Mouse (Mus musculus) myocyte (in vitro differentiated cells): Measurements from ENCODE around the gene Fkbp9. TPM values are rescaled to one million over a fixed set of nuclear protein-coding genes. Genes with fewer than 3 reads are reported as not detected.

Source experiments
- H3K27me3 ChIP-seq: one replicate; pipeline ENCODE4 v1.6.1; 2011; ENCODE audit not compliant: control insufficient read depth, insufficient read depth, insufficient read length
- H3K36me3 ChIP-seq: one replicate; pipeline ENCODE4 v1.6.1; 2011; ENCODE audit not compliant: control insufficient read depth, insufficient read depth
- H3K4me2 ChIP-seq: one replicate; pipeline ENCODE4 v1.6.1; 2011; ENCODE audit warnings: low read depth, control low read depth
- H3K4me3 ChIP-seq: one replicate; pipeline ENCODE4 v1.5.1; 2011; ENCODE audit warnings: mild to moderate bottlenecking, control low read depth, moderate library complexity
- H3K79me2 ChIP-seq: one replicate; pipeline ENCODE4 v1.6.1; 2011; ENCODE audit not compliant: control insufficient read depth, insufficient read depth
- H3ac ChIP-seq: one replicate; pipeline ENCODE4 v1.6.1; 2011; ENCODE audit not compliant: control insufficient read depth, insufficient read length
- CEBPB ChIP-seq: IDR thresholded peaks from 2 replicates; pipeline ENCODE4 v1.6.1; 2011; ENCODE audit warnings: mild to moderate bottlenecking, moderate library complexity; ENCODE audit not compliant: poor library complexity, insufficient read depth, severe bottlenecking
- E2F4 ChIP-seq: IDR thresholded peaks from one replicate; pipeline ENCODE4 v1.6.1; 2011; ENCODE audit warnings: mild to moderate bottlenecking, control low read depth, moderate library complexity; ENCODE audit not compliant: insufficient read depth
- MAX ChIP-seq: IDR thresholded peaks from one replicate; pipeline ENCODE4 v1.6.1; 2011; ENCODE audit warnings: low read depth, mild to moderate bottlenecking, control low read depth
- MYOD1 ChIP-seq, 3 experiments: IDR thresholded peaks; one replicate each; pipeline ENCODE4 v1.6.1; 2011; ENCODE audit warnings: control low read depth in 2 of 3, low read depth in 2 of 3, mild to moderate bottlenecking in 2 of 3, moderate library complexity in 1 of 3; ENCODE audit not compliant: insufficient read length in 2 of 3, control insufficient read depth in 1 of 3
- MYOG ChIP-seq, 3 experiments: IDR thresholded peaks; one replicate each; pipeline ENCODE4 v1.6.1; 2011; ENCODE audit warnings: control low read depth in 2 of 3, low read depth in 2 of 3, mild to moderate bottlenecking in 2 of 3; ENCODE audit not compliant: insufficient read length in 2 of 3, control insufficient read depth in 1 of 3, insufficient read depth in 1 of 3
- POLR2A ChIP-seq: IDR thresholded peaks from one replicate; pipeline ENCODE4 v1.6.1; 2011; ENCODE audit warnings: low read depth, mild to moderate bottlenecking, control low read depth, moderate library complexity; ENCODE audit not compliant: insufficient read length
- POLR2AphosphoS2 ChIP-seq: IDR thresholded peaks from one replicate; pipeline ENCODE4 v1.6.1; 2011; ENCODE audit warnings: low read depth, control low read depth; ENCODE audit not compliant: insufficient read length
- REST ChIP-seq: IDR thresholded peaks from one replicate; pipeline ENCODE4 v1.6.1; 2011; ENCODE audit warnings: mild to moderate bottlenecking, control low read depth, moderate library complexity; ENCODE audit not compliant: insufficient read depth, insufficient read length
- SRF ChIP-seq: IDR thresholded peaks from one replicate; pipeline ENCODE4 v1.6.1; 2011; ENCODE audit warnings: low read depth; ENCODE audit not compliant: control insufficient read depth, insufficient read length
- TCF12 ChIP-seq: IDR thresholded peaks from one replicate; pipeline ENCODE4 v1.6.1; 2011; ENCODE audit warnings: mild to moderate bottlenecking, control low read depth; ENCODE audit not compliant: poor library complexity, insufficient read depth, severe bottlenecking
- TCF3 ChIP-seq: IDR thresholded peaks from one replicate; pipeline ENCODE4 v1.6.1; 2011; ENCODE audit warnings: low read depth, control low read depth; ENCODE audit not compliant: insufficient read length
- USF1 ChIP-seq: IDR thresholded peaks from one replicate; pipeline ENCODE4 v1.6.1; 2011; ENCODE audit warnings: low read depth, mild to moderate bottlenecking, control low read depth, moderate library complexity
- polyA plus RNA-seq: library from polyadenylated mRNA; unstranded; fragments of >200 nt; fragmentation: generic; extraction: Trizol; gene quantifications from one replicate; pipeline ENCODE4 v1.2.1, GENCODE M21; 2012; ENCODE audit warnings: missing spikeins

The Fkbp9 gene
- polyA plus RNA-seq, 1 experiment = 91.6 TPM

- Histone ChIP-seq H3ac (no peak overlapping the region), H3K79me2 (no peaks in the 10 kb centered on the region), H3K4me3 (no peak overlapping the region), H3K4me2 (no peak overlapping the region), H3K27me3 (no peaks in the 10 kb centered on the region), H3K36me3 (no peaks in the 10 kb centered on the region)
- TF ChIP-seq USF1 (no peak), TCF3 (no peak), POLR2A (no peak), TCF12 (no peak), MAX (no peak), POLR2AphosphoS2 (no peak), E2F4 (no peak), MYOD1 (IDR thresholded peaks at IDR 0.05; ENCODE audit: control insufficient read depth in 1 of 3, insufficient read length in 2 of 3, low read depth in 2 of 3) (no peak), SRF (no peak), REST (no peak), MYOG (IDR thresholded peaks at IDR 0.05; ENCODE audit: control insufficient read depth in 1 of 3, insufficient read depth in 1 of 3, insufficient read length in 2 of 3, low read depth in 2 of 3) (no peak), CEBPB (no peak)
Observed at GRCm38 (mm10) chr6:56890762-56891161, 58.9 kb downstream of the Fkbp9 start.

DNA sequence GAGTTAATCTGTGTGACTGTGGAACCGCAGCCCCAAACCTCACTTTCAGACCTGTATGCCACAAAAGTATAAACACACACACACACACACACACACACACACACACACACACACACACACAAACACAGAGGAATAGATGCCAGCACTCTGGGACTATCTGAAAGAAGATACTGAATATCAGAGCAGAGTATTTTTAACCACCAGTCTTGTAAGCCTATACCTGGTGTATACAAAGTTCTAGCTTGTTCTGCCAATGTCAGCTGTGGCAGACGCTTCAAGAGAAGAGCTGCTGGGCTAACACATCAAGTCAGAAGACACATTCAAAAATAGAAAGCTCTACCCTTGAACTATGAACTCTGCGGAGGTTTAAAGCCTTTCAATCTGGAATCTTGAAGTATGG lies 67.7 kb downstream of the Fkbp9 start:
- Histone ChIP-seq H3K4me2 (no peak overlapping the region), H3K79me2 (no peaks in the 10 kb centered on the region), H3ac (no peak overlapping the region), H3K27me3 (no peaks in the 10 kb centered on the region), H3K4me3 (no peak overlapping the region), H3K36me3 (no peaks in the 10 kb centered on the region)
- TF ChIP-seq TCF12 (no peak), E2F4 (no peak), MAX (no peak), POLR2AphosphoS2 (no peak), REST (no peak), TCF3 (no peak), POLR2A (no peak), MYOG (IDR thresholded peaks at IDR 0.05; ENCODE audit: control insufficient read depth in 1 of 3, insufficient read depth in 1 of 3, insufficient read length in 2 of 3, low read depth in 2 of 3) (no peak)

GRCm38 (mm10) chr6:56901336-56901735 lies 69.5 kb downstream of the Fkbp9 start:
- Histone ChIP-seq H3K79me2 (peaks cover 3% of the 10 kb centered on the region), H3K27me3 (no peaks in the 10 kb centered on the region), H3K36me3 (no peaks in the 10 kb centered on the region), H3K4me3 (no peak overlapping the region), H3ac (no peak overlapping the region), H3K4me2 (no peak overlapping the region)
- no peak for TF ChIP-seq TCF3
- no peak for TF ChIP-seq MYOD1 (IDR thresholded peaks at IDR 0.05; ENCODE audit: control insufficient read depth in 1 of 3, insufficient read length in 2 of 3, low read depth in 2 of 3)
- TF ChIP-seq POLR2A = no peak
- no peak for TF ChIP-seq MAX
- no peak for TF ChIP-seq SRF
- TF ChIP-seq REST = no peak
- TF ChIP-seq E2F4 = no peak
- TF ChIP-seq USF1 = no peak
- TF ChIP-seq CEBPB = no peak
- TF ChIP-seq TCF12 = no peak
- TF ChIP-seq POLR2AphosphoS2 = no peak
- no peak for TF ChIP-seq MYOG (IDR thresholded peaks at IDR 0.05; ENCODE audit: control insufficient read depth in 1 of 3, insufficient read depth in 1 of 3, insufficient read length in 2 of 3, low read depth in 2 of 3)

DNA sequence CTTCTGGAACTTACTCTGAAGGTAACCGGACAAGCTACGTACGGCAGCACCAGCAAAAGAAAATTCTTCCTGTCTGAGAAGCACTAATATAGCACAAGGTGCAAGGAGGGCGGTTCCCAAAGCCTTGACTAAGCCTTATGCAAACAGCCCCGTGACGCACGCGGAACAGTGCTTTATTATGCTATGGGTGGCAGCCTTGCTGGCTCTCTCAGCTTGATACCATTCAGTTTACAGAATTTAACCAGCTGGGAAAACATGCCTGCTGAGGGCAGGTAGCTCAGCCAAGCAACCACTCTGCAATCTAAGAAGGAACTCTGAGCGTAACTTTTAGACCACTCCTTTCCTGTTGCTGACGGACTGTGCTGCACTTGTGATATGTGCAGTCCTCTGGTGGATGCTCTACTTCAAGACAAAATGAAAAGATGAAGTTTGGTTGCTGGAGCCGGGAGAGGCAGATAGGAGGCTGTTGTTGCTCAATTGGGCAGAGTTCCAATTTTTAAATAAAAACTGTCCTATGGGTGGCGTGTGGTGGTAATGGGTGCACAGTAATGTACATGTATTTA lies 70.0 kb downstream of the Fkbp9 start:
- Histone ChIP-seq H3K79me2 (peaks cover 3% of the 10 kb centered on the region), H3ac (no peak overlapping the region), H3K27me3 (no peaks in the 10 kb centered on the region), H3K4me3 (no peak overlapping the region), H3K36me3 (no peaks in the 10 kb centered on the region), H3K4me2 (no peak overlapping the region)
- TF ChIP-seq TCF3 = no peak
- TF ChIP-seq REST = no peak
- TF ChIP-seq MYOG (IDR thresholded peaks at IDR 0.05; ENCODE audit: control insufficient read depth in 1 of 3, insufficient read depth in 1 of 3, insufficient read length in 2 of 3, low read depth in 2 of 3) = no peak
- no peak for TF ChIP-seq POLR2A
- TF ChIP-seq TCF12 = no peak
- TF ChIP-seq MAX = no peak
